Mouse (Mus musculus): ENCODE data around the gene Adipor2.

Adipor2 gene

GRCm38 (mm10) chr6:119314751-119315476 lies 102.6 kb downstream of the Adipor2 start:
- no peak for DNase-seq (ENCODE audit: low read depth, low spot score)

GRCm38 (mm10) chr6:119313588-119314375 lies 103.7 kb downstream of the Adipor2 start:
- DNase-seq (ENCODE audit: low read depth, low spot score), result no peak

- DNase-seq (ENCODE audit: low read depth, low spot score), result no peak
Measured at GRCm38 (mm10) chr6:119313096-119313495, 104.4 kb downstream of the Adipor2 start.

- DNase-seq (ENCODE audit: low read depth, low spot score), result no peak
Measured at GRCm38 (mm10) chr6:119312381-119312780, 105.1 kb downstream of the Adipor2 start.

- DNase-seq (ENCODE audit: low read depth, low spot score), result no peak
Measured at GRCm38 (mm10) chr6:119310176-119310575, 107.3 kb downstream of the Adipor2 start.

- no peak for DNase-seq (ENCODE audit: low read depth, low spot score)
Measured at GRCm38 (mm10) chr6:119307867-119308413, 109.6 kb downstream of the Adipor2 start.

- no peak for DNase-seq (ENCODE audit: low read depth, low spot score)
Measured at GRCm38 (mm10) chr6:119303331-119303730, 114.2 kb downstream of the Adipor2 start.

Data from CD4-positive, CD25-positive, alpha-beta regulatory T cell, adult 2 months (primary cell).